Mouse (Mus musculus): ENCODE measurements at regions not wholly inside any gene's neighbourhood (a gene's known extent, or its start where the extent isn't known, plus 50 kb on each side); places are given as distances from the start of the nearest gene placed in this dataset.

DNA sequence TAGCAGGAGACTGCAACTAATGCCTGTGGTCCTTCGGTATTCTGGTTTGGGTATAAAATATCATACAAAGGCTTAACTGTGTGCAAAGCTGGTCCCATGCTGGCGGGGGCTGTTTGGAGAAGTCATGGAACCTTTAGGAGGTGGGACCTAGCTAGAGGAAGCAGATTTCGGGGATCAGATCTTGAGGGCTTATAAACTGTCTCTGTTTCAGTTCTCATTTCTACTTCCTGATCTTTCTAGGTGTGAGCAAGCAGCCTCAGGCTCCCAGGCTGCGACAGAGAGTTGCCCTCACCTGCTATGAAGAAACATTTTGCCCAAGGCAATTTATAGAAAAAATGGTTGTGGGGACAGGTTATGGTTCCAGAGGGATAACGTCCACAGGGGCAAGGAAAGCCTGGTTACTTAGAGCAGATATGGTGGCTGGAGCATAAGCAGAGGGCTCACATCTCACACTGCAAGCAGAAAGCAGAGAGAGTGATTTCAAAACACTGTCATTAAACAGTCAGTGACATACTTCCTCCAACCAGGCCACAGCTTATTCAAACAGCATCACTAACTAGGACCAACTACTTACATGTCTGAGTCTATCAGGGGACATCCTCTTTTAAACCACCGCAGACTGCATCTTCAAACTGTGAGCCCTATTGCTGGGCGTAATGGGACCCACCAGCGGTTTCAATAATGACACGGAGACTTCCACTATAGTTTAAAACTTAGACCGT, 188.1 kb downstream of the 1500009L16Rik start:
- WGBS = 87% methylated on average over 10 of the region's 10 CpGs
- Histone ChIP-seq H3K9ac (replicated peaks; ENCODE audit: low read depth, low read length) (no peak overlapping the region), H3K4me1 (ENCODE audit: control insufficient read depth, insufficient read depth, low read length) (peaks cover 6% of the 10 kb centered on the region; the same call in 1 of the 2 replicates), H3K27me3 (ENCODE audit: control insufficient read depth, insufficient read depth, low read length) (no peaks in the 10 kb centered on the region), H3K4me3 (ENCODE audit: low read depth, low read length) (no peak overlapping the region), H3K36me3 (ENCODE audit: control insufficient read depth, insufficient read depth, low read length) (no peaks in the 10 kb centered on the region), H3K4me2 (replicated peaks; ENCODE audit: low read depth, low read length) (no peak overlapping the region), H3K27ac (ENCODE audit: low read length) (no peak overlapping the region), H3K9me3 (ENCODE audit: control insufficient read depth, low read depth, low read length) (no peaks in the 10 kb centered on the region)
- no peak for ATAC-seq (ENCODE audit: insufficient number of reproducible peaks, insufficient read depth, low FRiP score, low read depth)

DNA sequence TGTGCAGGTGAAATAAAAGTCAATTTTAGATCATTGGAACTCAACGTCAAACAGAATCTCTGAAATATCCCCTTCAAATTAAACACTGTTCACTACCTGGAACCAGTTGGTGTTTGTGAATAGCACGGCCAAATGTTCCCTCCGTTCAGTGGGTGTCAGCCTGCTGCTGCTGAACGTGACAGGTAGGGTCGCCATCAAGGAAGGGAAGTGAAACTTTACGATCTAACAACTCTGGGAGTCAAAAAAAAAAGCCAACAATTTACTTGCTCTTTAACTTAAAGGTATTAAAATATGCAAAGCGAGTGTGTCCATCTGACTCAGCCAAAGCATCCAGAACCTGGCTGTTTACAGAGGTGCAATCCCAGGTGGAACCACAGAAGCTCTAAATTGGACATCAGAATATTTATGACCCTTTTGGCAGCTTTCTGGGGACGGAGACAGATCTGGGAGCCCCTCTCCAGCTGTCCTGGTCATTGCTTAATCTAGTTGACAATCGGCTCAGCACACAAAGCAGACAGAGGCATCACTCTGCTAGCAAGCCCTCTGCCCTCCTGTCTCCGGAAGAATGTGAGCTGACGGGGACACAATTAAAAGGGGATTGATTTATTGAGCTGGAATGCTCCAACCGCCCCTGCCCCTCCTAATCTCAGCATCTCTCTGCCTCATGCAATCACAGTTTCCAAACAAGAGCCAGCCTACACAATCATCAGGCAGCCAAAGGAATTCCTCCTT, 191.9 kb downstream of the 1500009L16Rik start:
- Histone ChIP-seq H3K27ac (ENCODE audit: low read length) (no peak overlapping the region), H3K9me3 (ENCODE audit: control insufficient read depth, low read depth, low read length) (no peaks in the 10 kb centered on the region), H3K4me2 (replicated peaks; ENCODE audit: low read depth, low read length) (no peak overlapping the region), H3K9ac (replicated peaks; ENCODE audit: low read depth, low read length) (no peak overlapping the region), H3K36me3 (ENCODE audit: control insufficient read depth, insufficient read depth, low read length) (no peaks in the 10 kb centered on the region), H3K4me3 (ENCODE audit: low read depth, low read length) (no peak overlapping the region), H3K27me3 (ENCODE audit: control insufficient read depth, insufficient read depth, low read length) (no peaks in the 10 kb centered on the region), H3K4me1 (ENCODE audit: control insufficient read depth, insufficient read depth, low read length) (peaks cover 6% of the 10 kb centered on the region; the same call in 1 of the 2 replicates)
- no peak for ATAC-seq (ENCODE audit: insufficient number of reproducible peaks, insufficient read depth, low FRiP score, low read depth)
- WGBS = 18% methylated on average over 12 of the region's 12 CpGs

DNA sequence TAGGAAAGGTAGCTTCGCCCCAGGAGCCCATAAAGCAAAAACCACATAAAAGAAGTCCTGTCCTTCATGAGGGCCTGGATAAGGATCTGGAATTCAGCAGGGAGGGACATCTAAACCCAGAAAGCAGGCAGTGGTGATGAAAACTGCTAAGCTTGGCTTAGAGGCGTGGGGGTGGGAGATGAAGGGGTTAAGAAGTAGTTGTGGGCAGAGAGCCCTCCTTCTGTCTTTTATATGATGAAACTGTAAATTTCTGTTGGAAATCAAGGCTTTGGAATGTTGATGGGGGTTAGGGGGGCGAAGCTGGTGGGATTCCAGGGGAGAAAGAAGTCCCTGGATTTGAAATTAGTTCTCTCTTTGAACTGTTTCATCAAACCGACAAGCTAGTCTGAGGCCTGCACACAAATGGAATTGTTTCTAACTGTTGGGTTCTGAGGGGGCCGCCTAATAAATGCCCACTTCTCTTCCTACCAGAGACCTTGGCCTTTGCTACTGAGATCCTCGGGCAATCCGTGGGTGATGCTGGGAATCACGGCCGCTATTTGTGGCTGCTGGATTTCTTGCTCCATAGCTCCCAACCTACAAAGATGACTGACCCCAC, 192.6 kb downstream of the 1500009L16Rik start:
- no peak overlapping the region for H3K4me2 ChIP-seq (replicated peaks; ENCODE audit: low read depth, low read length)
- H3K27me3 ChIP-seq (ENCODE audit: control insufficient read depth, insufficient read depth, low read length) = no peaks in the 10 kb centered on the region
- peaks cover 6% of the 10 kb centered on the region; the same call in 1 of the 2 replicates for H3K4me1 ChIP-seq (ENCODE audit: control insufficient read depth, insufficient read depth, low read length)
- H3K9me3 ChIP-seq (ENCODE audit: control insufficient read depth, low read depth, low read length) = no peaks in the 10 kb centered on the region
- H3K4me3 ChIP-seq (ENCODE audit: low read depth, low read length) = no peak overlapping the region
- no peaks in the 10 kb centered on the region for H3K36me3 ChIP-seq (ENCODE audit: control insufficient read depth, insufficient read depth, low read length)
- no peak for ATAC-seq (ENCODE audit: insufficient number of reproducible peaks, insufficient read depth, low FRiP score, low read depth)
- no peak overlapping the region for H3K27ac ChIP-seq (ENCODE audit: low read length)
- no peak overlapping the region for H3K9ac ChIP-seq (replicated peaks; ENCODE audit: low read depth, low read length)
- 26% methylated on average over 9 of the region's 9 CpGs for WGBS

DNA sequence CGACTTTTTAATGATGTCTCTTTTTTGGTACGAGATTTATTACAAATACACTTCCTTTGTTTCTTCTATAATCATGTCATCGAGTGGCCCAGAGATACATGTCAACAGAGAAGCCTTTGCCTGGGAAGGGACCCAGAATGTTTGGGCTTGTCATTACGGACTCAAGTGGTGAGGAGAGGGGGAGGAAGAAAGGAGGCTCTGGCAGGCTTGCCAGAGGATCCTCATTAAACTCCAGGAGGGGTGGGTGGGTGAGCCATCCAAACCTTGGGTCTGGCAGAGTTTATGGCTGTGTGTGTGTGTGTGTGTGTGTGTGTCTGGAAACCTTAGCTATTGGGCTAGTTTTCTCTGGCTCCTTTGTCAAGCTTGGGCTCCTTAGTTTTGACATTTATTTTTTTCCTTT, 204.3 kb downstream of the 1500009L16Rik start:
- Histone ChIP-seq H3K4me3 (ENCODE audit: low read depth, low read length) (no peak overlapping the region), H3K9me3 (ENCODE audit: control insufficient read depth, low read depth, low read length) (no peaks in the 10 kb centered on the region), H3K9ac (replicated peaks; ENCODE audit: low read depth, low read length) (no peak overlapping the region), H3K36me3 (ENCODE audit: control insufficient read depth, insufficient read depth, low read length) (no peaks in the 10 kb centered on the region), H3K27me3 (ENCODE audit: control insufficient read depth, insufficient read depth, low read length) (no peaks in the 10 kb centered on the region), H3K4me2 (replicated peaks; ENCODE audit: low read depth, low read length) (no peak overlapping the region), H3K4me1 (ENCODE audit: control insufficient read depth, insufficient read depth, low read length) (no peaks in the 10 kb centered on the region), H3K27ac (ENCODE audit: low read length) (no peak overlapping the region)
- WGBS = 57% methylated on average over 4 of the region's 4 CpGs
- ATAC-seq (ENCODE audit: insufficient number of reproducible peaks, insufficient read depth, low FRiP score, low read depth) = no peak

DNA sequence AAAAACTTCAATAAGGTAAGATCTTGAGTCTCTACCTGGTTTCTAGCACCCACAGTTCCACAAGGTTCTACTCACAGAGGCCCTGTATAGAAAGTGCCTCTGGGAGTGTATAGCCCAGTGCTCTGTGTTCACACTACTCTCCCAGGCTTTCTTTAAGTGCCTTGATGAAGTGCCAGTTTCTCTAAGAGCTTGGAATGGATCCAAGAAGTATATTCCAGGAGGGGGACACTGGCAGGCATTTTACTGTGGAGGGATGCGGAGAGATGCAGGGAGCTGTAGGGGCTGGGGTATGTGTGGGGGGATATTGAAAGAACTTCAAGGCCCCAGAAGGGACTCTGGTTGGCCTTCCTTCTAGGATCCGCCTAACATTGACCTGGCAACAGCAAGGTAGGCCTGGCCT, 204.9 kb downstream of the 1500009L16Rik start:
- WGBS = 58% methylated on average over 2 of the region's 2 CpGs
- no peak for ATAC-seq (ENCODE audit: insufficient number of reproducible peaks, insufficient read depth, low FRiP score, low read depth)
- Histone ChIP-seq H3K27me3 (ENCODE audit: control insufficient read depth, insufficient read depth, low read length) (no peaks in the 10 kb centered on the region), H3K9me3 (ENCODE audit: control insufficient read depth, low read depth, low read length) (no peaks in the 10 kb centered on the region), H3K9ac (replicated peaks; ENCODE audit: low read depth, low read length) (no peak overlapping the region), H3K4me1 (ENCODE audit: control insufficient read depth, insufficient read depth, low read length) (no peaks in the 10 kb centered on the region), H3K4me3 (ENCODE audit: low read depth, low read length) (no peak overlapping the region), H3K4me2 (replicated peaks; ENCODE audit: low read depth, low read length) (no peak overlapping the region), H3K36me3 (ENCODE audit: control insufficient read depth, insufficient read depth, low read length) (no peaks in the 10 kb centered on the region), H3K27ac (ENCODE audit: low read length) (no peak overlapping the region; the same call in 1 of the 2 replicates)

DNA sequence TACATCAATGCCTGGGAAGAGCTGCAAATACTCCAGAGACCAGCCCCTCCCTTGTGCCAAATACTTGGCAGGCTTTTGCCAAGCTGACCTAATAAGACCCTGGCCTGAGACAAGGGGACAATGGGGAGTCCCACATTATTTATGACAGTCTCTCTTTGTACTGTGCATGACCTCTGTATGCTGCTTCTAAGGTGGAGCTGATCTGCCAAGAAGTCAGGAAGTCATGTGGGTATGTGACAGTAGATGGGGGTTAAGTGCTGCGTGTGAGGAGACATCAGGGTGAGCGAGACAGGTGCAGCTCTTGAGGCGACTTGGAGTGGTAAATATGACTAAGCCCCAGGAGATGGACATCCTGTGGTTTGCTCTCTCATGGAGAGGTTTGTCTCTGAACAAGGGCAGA, 209.1 kb downstream of the 1500009L16Rik start:
- Histone ChIP-seq H3K9ac (replicated peaks; ENCODE audit: low read depth, low read length) (no peak overlapping the region), H3K4me3 (ENCODE audit: low read depth, low read length) (no peak overlapping the region), H3K27ac (ENCODE audit: low read length) (no peak overlapping the region), H3K27me3 (ENCODE audit: control insufficient read depth, insufficient read depth, low read length) (no peaks in the 10 kb centered on the region), H3K4me1 (ENCODE audit: control insufficient read depth, insufficient read depth, low read length) (no peaks in the 10 kb centered on the region), H3K36me3 (ENCODE audit: control insufficient read depth, insufficient read depth, low read length) (no peaks in the 10 kb centered on the region), H3K4me2 (replicated peaks; ENCODE audit: low read depth, low read length) (no peak overlapping the region), H3K9me3 (ENCODE audit: control insufficient read depth, low read depth, low read length) (no peaks in the 10 kb centered on the region)
- no peak for ATAC-seq (ENCODE audit: insufficient number of reproducible peaks, insufficient read depth, low FRiP score, low read depth)
- 68% methylated on average over 3 of the region's 3 CpGs for WGBS

DNA sequence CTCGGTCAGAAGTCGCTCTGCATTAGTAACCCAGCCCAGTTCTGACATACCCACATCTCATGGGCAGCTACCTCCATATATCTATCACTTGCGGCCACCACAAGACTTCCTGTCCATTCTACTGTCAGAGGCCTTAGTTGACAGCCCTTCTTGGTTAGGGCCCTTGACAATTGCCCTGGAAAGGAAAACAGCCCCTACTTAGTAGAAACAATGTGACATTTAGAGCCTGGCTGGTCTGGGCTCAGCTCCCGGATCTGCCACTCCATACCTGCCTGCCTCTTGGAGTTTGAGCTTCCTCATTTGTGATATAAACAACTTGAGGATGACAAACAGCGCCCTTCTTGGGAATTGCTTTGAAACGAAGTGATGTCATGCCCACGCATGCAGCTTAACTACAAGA, 210.5 kb downstream of the 1500009L16Rik start:
- Histone ChIP-seq H3K27ac (ENCODE audit: low read length) (no peak overlapping the region), H3K27me3 (ENCODE audit: control insufficient read depth, insufficient read depth, low read length) (no peaks in the 10 kb centered on the region)

DNA sequence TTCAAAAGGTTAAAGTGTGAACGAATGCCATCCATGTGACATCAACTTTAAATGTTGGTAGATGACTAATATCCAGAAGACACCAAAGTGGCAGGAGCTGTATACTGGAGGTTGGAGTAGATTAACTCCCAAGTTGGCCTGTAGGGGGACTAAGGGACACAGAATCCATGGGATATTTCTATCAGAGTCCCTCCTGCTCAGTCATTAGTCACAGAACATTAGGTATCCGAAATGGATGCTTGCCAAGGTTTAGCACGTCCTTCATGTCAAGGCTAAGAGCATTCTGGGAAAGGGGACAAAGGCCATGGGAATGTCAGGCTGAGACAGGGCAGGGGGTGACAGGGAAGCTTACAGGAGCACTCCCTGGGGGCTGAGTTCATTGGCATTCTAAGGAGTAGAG, 211.8 kb downstream of the 1500009L16Rik start:
- Histone ChIP-seq H3K4me1 (ENCODE audit: control insufficient read depth, insufficient read depth, low read length) (no peaks in the 10 kb centered on the region), H3K9ac (replicated peaks; ENCODE audit: low read depth, low read length) (no peak overlapping the region), H3K4me3 (ENCODE audit: low read depth, low read length) (no peak overlapping the region), H3K36me3 (ENCODE audit: control insufficient read depth, insufficient read depth, low read length) (no peaks in the 10 kb centered on the region), H3K9me3 (ENCODE audit: control insufficient read depth, low read depth, low read length) (no peaks in the 10 kb centered on the region), H3K27me3 (ENCODE audit: control insufficient read depth, insufficient read depth, low read length) (no peaks in the 10 kb centered on the region), H3K27ac (ENCODE audit: low read length) (no peak overlapping the region), H3K4me2 (replicated peaks; ENCODE audit: low read depth, low read length) (no peak overlapping the region)
- no peak for ATAC-seq (ENCODE audit: insufficient number of reproducible peaks, insufficient read depth, low FRiP score, low read depth)
- 68% methylated on average over 3 of the region's 3 CpGs for WGBS

More for the DNA sequence above, 210.5 kb downstream of the 1500009L16Rik start:
- Histone ChIP-seq H3K4me3 (ENCODE audit: low read depth, low read length) (no peak overlapping the region), H3K36me3 (ENCODE audit: control insufficient read depth, insufficient read depth, low read length) (no peaks in the 10 kb centered on the region), H3K4me1 (ENCODE audit: control insufficient read depth, insufficient read depth, low read length) (no peaks in the 10 kb centered on the region), H3K4me2 (replicated peaks; ENCODE audit: low read depth, low read length) (no peak overlapping the region), H3K9me3 (ENCODE audit: control insufficient read depth, low read depth, low read length) (no peaks in the 10 kb centered on the region), H3K9ac (replicated peaks; ENCODE audit: low read depth, low read length) (no peak overlapping the region)
- ATAC-seq (ENCODE audit: insufficient number of reproducible peaks, insufficient read depth, low FRiP score, low read depth) = no peak
- WGBS = 79% methylated on average over 7 of the region's 7 CpGs
